Mouse (Mus musculus): ENCODE results near the gene Atg9b. TPM values are rescaled to one million over a fixed set of nuclear protein-coding genes. Genes with fewer than 3 reads are reported as not detected.

Atg9b gene
- polyA plus RNA-seq, 1 experiment = 4.0 TPM

GRCm38 (mm10) chr5:24427285-24427633 lies 35.3 kb upstream of the Atg9b start:
- Histone ChIP-seq H3K79me2 (ENCODE audit: control insufficient read depth, insufficient read depth) (peaks cover 27% of the 10 kb centered on the region), H3K4me2 (ENCODE audit: low read depth) (peak overlapping the region; percentile 94), H3ac (ENCODE audit: control insufficient read depth, insufficient read length) (no peak overlapping the region), H3K36me3 (ENCODE audit: control insufficient read depth, insufficient read depth) (peaks cover 11% of the 10 kb centered on the region), H3K4me3 (peak overlapping the region; percentile 95), H3K27me3 (ENCODE audit: control insufficient read depth, insufficient read depth, insufficient read length) (no peaks in the 10 kb centered on the region)
- TF ChIP-seq TCF3 (IDR thresholded peaks at IDR 0.05; ENCODE audit: insufficient read length, low read depth) (no peak), SRF (IDR thresholded peaks at IDR 0.05; ENCODE audit: control insufficient read depth, insufficient read length, low read depth) (no peak), POLR2A (IDR thresholded peaks at IDR 0.05; ENCODE audit: insufficient read length, low read depth) (no peak), POLR2AphosphoS2 (IDR thresholded peaks at IDR 0.05; ENCODE audit: insufficient read length, low read depth) (no peak), MYOG (IDR thresholded peaks at IDR 0.05; ENCODE audit: control insufficient read depth in 1 of 3, insufficient read depth in 1 of 3, insufficient read length in 2 of 3, low read depth in 2 of 3) (no peak), MYOD1 (IDR thresholded peaks at IDR 0.05; ENCODE audit: control insufficient read depth in 1 of 3, insufficient read length in 2 of 3, low read depth in 2 of 3) (no peak), E2F4 (IDR thresholded peaks at IDR 0.05; ENCODE audit: insufficient read depth) (no peak), MAX (IDR thresholded peaks at IDR 0.05; ENCODE audit: low read depth) (no peak), REST (IDR thresholded peaks at IDR 0.05; ENCODE audit: insufficient read depth, insufficient read length) (no peak), TCF12 (IDR thresholded peaks at IDR 0.05; ENCODE audit: insufficient read depth, poor library complexity, severe bottlenecking) (no peak), USF1 (IDR thresholded peaks at IDR 0.05; ENCODE audit: low read depth) (no peak), CEBPB (IDR thresholded peaks at IDR 0.05; ENCODE audit: insufficient read depth, poor library complexity, severe bottlenecking) (no peak)

GRCm38 (mm10) chr5:24426556-24427284 lies 34.8 kb upstream of the Atg9b start:
- peaks cover 7% of the 10 kb centered on the region for H3K36me3 ChIP-seq (ENCODE audit: control insufficient read depth, insufficient read depth)
- peaks cover 27% of the 10 kb centered on the region for H3K79me2 ChIP-seq (ENCODE audit: control insufficient read depth, insufficient read depth)
- H3ac ChIP-seq (ENCODE audit: control insufficient read depth, insufficient read length) = peak overlapping the region; percentile 55
- no peak for TF ChIP-seq TCF12 (IDR thresholded peaks at IDR 0.05; ENCODE audit: insufficient read depth, poor library complexity, severe bottlenecking)
- peak overlapping the region; percentile 94 for H3K4me2 ChIP-seq (ENCODE audit: low read depth)
- H3K27me3 ChIP-seq (ENCODE audit: control insufficient read depth, insufficient read depth, insufficient read length) = no peaks in the 10 kb centered on the region
- H3K4me3 ChIP-seq = peak overlapping the region; percentile 95

- Histone ChIP-seq H3K27me3 (ENCODE audit: control insufficient read depth, insufficient read depth, insufficient read length) (no peaks in the 10 kb centered on the region), H3K79me2 (ENCODE audit: control insufficient read depth, insufficient read depth) (peaks cover 27% of the 10 kb centered on the region), H3K4me2 (ENCODE audit: low read depth) (peak overlapping the region; percentile 94), H3K36me3 (ENCODE audit: control insufficient read depth, insufficient read depth) (peaks cover 10% of the 10 kb centered on the region), H3K4me3 (peak overlapping the region; percentile 95), H3ac (ENCODE audit: control insufficient read depth, insufficient read length) (peak overlapping the region; percentile 55)
- TF ChIP-seq MYOG (IDR thresholded peaks at IDR 0.05; ENCODE audit: control insufficient read depth in 1 of 3, insufficient read depth in 1 of 3, insufficient read length in 2 of 3, low read depth in 2 of 3) = no peak
- TF ChIP-seq TCF3 (IDR thresholded peaks at IDR 0.05; ENCODE audit: insufficient read length, low read depth) = no peak
- no peak for TF ChIP-seq CEBPB (IDR thresholded peaks at IDR 0.05; ENCODE audit: insufficient read depth, poor library complexity, severe bottlenecking)
- no peak for TF ChIP-seq SRF (IDR thresholded peaks at IDR 0.05; ENCODE audit: control insufficient read depth, insufficient read length, low read depth)
- no peak for TF ChIP-seq POLR2A (IDR thresholded peaks at IDR 0.05; ENCODE audit: insufficient read length, low read depth)
Measured at GRCm38 (mm10) chr5:24426037-24426432, 34.1 kb upstream of the Atg9b start.

- TF ChIP-seq POLR2A (IDR thresholded peaks at IDR 0.05; ENCODE audit: insufficient read length, low read depth) (peak; percentile 11), POLR2AphosphoS2 (IDR thresholded peaks at IDR 0.05; ENCODE audit: insufficient read length, low read depth) (no peak), SRF (IDR thresholded peaks at IDR 0.05; ENCODE audit: control insufficient read depth, insufficient read length, low read depth) (no peak), MYOD1 (IDR thresholded peaks at IDR 0.05; ENCODE audit: control insufficient read depth in 1 of 3, insufficient read length in 2 of 3, low read depth in 2 of 3) (no peak)
- Histone ChIP-seq H3K4me2 (ENCODE audit: low read depth) (peak overlapping the region; percentile 94), H3K27me3 (ENCODE audit: control insufficient read depth, insufficient read depth, insufficient read length) (no peaks in the 10 kb centered on the region), H3ac (ENCODE audit: control insufficient read depth, insufficient read length) (peak overlapping the region; percentile 55), H3K4me3 (peak overlapping the region; percentile 95), H3K36me3 (ENCODE audit: control insufficient read depth, insufficient read depth) (peaks cover 7% of the 10 kb centered on the region), H3K79me2 (ENCODE audit: control insufficient read depth, insufficient read depth) (peaks cover 27% of the 10 kb centered on the region)
Measured at GRCm38 (mm10) chr5:24425421-24426036, 33.6 kb upstream of the Atg9b start.

- Histone ChIP-seq H3K4me3 (peak overlapping the region; percentile 95), H3ac (ENCODE audit: control insufficient read depth, insufficient read length) (peak overlapping the region; percentile 55), H3K36me3 (ENCODE audit: control insufficient read depth, insufficient read depth) (peaks cover 7% of the 10 kb centered on the region), H3K4me2 (ENCODE audit: low read depth) (peak overlapping the region; percentile 92), H3K27me3 (ENCODE audit: control insufficient read depth, insufficient read depth, insufficient read length) (no peaks in the 10 kb centered on the region), H3K79me2 (ENCODE audit: control insufficient read depth, insufficient read depth) (peaks cover 27% of the 10 kb centered on the region)
- TF ChIP-seq MAX (IDR thresholded peaks at IDR 0.05; ENCODE audit: low read depth) (no peak), REST (IDR thresholded peaks at IDR 0.05; ENCODE audit: insufficient read depth, insufficient read length) (no peak), MYOD1 (IDR thresholded peaks at IDR 0.05; ENCODE audit: control insufficient read depth in 1 of 3, insufficient read length in 2 of 3, low read depth in 2 of 3) (peak in 1 of 3 experiments; percentile 53), TCF3 (IDR thresholded peaks at IDR 0.05; ENCODE audit: insufficient read length, low read depth) (no peak), USF1 (IDR thresholded peaks at IDR 0.05; ENCODE audit: low read depth) (no peak), POLR2A (IDR thresholded peaks at IDR 0.05; ENCODE audit: insufficient read length, low read depth) (peak; percentile 69), CEBPB (IDR thresholded peaks at IDR 0.05; ENCODE audit: insufficient read depth, poor library complexity, severe bottlenecking) (no peak), TCF12 (IDR thresholded peaks at IDR 0.05; ENCODE audit: insufficient read depth, poor library complexity, severe bottlenecking) (no peak), E2F4 (IDR thresholded peaks at IDR 0.05; ENCODE audit: insufficient read depth) (peak; percentile 10), SRF (IDR thresholded peaks at IDR 0.05; ENCODE audit: control insufficient read depth, insufficient read length, low read depth) (no peak), POLR2AphosphoS2 (IDR thresholded peaks at IDR 0.05; ENCODE audit: insufficient read length, low read depth) (no peak), MYOG (IDR thresholded peaks at IDR 0.05; ENCODE audit: control insufficient read depth in 1 of 3, insufficient read depth in 1 of 3, insufficient read length in 2 of 3, low read depth in 2 of 3) (peak in 1 of 3 experiments; percentile 53)
Measured at GRCm38 (mm10) chr5:24424861-24425411, 33.0 kb upstream of the Atg9b start.
